Mouse (Mus musculus): Measurements from ENCODE around the gene Rex1bd. TPM values are rescaled to one million over a fixed set of nuclear protein-coding genes. Genes with fewer than 3 reads are reported as not detected.

The Rex1bd gene
- total RNA-seq, 2 experiments from 2014 or later = 108 to 114 TPM

DNA sequence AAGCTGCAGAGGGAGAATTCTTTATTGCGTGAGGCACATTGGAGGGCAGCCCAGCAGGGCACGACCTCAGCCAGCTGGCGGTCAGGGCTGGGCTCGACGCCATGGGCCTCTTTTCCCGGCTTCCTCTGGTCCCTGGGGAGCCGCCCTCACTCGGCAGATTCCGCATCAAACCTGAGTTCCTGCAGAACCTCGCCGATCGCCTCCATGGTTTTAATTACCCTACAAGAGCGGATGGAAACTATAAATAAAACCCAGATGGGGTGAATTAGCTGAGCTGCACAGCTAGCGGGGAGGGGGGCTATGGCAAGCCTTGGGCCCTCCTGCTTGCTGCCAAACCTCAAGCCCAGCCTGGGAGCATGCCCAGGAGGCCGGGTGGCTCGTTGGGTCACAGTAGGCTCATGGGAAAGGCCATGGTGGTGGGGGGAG is 2.2 kb downstream of the Rex1bd start:
- intact Hi-C loops (cut with DNase I) = loop anchor here (2.0 to 10.0 kb wide), 2 partner anchors 90 to 162 kb away; no protein-coding TSS in a partner anchor

GRCm38 (mm10) chr8:70503062-70503750 is 3.3 kb downstream of the Rex1bd start:
- intact Hi-C loops (cut with DNase I) = loop anchor here (1.0 to 10.0 kb wide), 2 partner anchors 88 to 120 kb away; no protein-coding TSS in a partner anchor

More for the DNA sequence above, 2.2 kb downstream of the Rex1bd start:
- DNase-seq = peak; percentile 84 to 87

GRCm38 (mm10) chr8:70502540-70502939 is 4.0 kb downstream of the Rex1bd start:
- DNase-seq = peak in 1 of 2 experiments; percentile 14
- intact Hi-C loops (cut with DNase I) = loop anchor here (10.0 kb wide), 1 partner anchor 88 kb away; no protein-coding TSS in a partner anchor

More at GRCm38 (mm10) chr8:70503062-70503750, 3.3 kb downstream of the Rex1bd start:
- DNase-seq = peak; percentile 76 to 82

DNA sequence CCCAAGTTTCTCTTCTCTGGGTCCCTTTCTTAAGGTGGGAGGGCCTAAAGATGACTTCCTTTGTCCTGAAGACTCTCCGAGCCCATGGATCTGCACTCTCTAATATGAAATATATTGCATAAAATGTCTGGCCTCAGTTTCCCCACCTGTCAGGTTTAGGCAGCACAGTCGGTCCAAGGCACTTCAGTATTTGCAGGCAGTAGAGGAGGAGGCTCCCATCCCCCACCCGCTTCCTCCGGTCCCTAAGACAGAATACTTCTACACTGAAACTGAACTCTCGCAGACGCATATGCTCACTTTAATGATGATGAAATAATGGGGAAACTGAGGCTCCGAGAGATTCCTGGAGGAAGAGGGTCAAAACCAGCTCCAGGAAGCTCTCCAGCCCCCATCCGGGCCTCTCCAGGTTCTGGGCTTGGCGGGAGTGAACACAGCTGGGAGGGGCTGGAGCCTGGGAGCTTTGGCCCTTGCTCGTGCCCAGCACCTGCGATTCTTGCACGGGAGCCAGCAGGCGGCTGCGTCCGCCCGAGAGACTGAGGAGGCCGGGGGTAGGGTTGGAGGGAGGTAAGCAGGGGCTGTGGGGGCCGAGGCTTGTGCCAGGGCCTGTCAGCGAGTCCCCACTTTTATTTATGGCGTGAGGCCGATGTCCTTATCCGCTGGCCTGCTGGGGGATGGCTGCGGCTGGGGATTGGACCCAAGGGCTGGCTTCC is 4.6 kb downstream of the Rex1bd start:
- peak; percentile 67 to 79 for DNase-seq
- intact Hi-C loops (cut with DNase I) = loop anchor here (10.0 kb wide), 1 partner anchor 87 kb away; no protein-coding TSS in a partner anchor

- no peak for DNase-seq
- intact Hi-C loops (cut with DNase I) = loop anchor here (10.0 kb wide), 1 partner anchor 86 kb away; no protein-coding TSS in a partner anchor
Measured at GRCm38 (mm10) chr8:70500386-70501301, 5.9 kb downstream of the Rex1bd start.

DNA sequence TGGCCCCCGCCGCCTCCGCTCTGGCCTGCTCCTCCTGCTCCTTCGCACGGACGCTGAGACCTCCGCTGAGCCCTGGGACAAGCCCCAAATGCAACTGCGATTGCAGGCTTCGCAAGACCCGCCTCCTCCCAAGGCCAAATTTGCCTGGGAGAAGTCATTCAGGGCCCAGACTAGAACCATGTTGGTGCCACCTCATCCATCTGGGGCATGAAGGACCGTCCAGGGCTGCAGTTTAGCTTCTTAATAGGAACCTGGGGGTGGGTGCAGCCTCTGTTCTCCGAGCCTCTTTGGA is 10.8 kb downstream of the Rex1bd start:
- intact Hi-C loops (cut with DNase I) = no loop called here
- no peak for DNase-seq

DNA sequence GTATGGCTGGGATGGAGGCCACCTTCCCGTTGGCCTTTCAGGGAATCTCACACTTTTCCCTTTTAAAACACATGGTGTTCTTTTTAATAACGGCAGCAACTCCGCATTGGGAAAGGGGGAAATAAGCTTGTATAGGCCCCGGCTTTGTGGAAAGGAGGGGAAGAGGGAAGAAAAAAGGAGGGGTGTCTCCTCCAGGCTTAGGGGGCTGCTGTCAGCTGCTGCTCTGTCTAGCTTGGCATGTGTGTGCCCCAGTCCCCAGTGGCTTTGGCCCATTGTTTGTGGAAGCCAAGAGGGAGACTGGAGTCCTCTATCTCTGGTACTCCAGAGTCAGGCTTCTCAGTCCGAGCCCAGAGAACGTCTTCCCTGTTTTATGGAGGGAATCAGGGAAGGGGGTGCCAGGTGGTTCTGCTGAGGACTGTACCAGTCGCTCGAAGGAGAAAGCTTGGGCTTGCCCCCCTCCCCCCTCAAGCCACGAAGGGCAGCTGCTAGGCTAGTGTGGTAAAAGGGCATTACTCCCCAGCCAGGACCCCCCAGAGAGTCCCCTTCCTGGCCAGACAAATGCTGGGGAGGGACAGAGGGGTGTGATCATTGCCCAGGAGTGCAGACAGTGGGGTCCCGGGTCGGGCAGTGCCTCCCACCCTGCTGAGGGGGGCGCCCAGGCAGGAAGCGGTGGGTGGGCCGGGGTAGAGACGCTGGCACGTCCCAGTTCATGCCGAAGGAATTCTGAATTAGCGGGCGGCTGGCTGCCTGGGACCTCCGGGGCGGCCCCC is 11.4 kb downstream of the Rex1bd start:
- no peak for DNase-seq
- intact Hi-C loops (cut with DNase I) = no loop called here

DNA sequence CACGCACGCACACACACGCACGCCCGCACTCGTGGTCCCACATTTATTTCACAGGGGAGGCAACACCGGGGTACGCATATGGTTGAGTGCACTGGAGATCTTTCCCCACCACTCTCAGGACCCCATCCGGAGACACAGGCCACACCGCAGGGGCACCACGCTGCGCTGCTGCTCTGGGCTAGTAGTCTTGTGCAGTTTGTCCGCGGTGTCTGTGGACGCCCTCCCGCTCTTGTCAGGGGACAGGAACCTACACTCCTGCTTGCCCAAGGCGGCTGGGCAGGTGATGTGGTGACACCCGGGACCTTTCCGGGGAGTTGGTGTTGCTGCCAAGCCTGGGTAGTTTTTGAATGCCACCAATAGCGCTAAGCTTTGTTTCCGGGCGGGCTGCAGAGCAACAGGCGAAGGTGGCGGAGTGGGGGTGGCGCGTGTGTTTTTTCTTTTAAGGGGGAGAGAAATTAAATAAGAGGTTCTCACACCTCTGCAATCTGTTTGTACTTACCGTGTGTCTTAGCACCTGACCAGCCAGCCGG is 12.1 kb downstream of the Rex1bd start:
- peak in 1 of 2 experiments; percentile 17 for DNase-seq
- intact Hi-C loops (cut with DNase I) = no loop called here

DNA sequence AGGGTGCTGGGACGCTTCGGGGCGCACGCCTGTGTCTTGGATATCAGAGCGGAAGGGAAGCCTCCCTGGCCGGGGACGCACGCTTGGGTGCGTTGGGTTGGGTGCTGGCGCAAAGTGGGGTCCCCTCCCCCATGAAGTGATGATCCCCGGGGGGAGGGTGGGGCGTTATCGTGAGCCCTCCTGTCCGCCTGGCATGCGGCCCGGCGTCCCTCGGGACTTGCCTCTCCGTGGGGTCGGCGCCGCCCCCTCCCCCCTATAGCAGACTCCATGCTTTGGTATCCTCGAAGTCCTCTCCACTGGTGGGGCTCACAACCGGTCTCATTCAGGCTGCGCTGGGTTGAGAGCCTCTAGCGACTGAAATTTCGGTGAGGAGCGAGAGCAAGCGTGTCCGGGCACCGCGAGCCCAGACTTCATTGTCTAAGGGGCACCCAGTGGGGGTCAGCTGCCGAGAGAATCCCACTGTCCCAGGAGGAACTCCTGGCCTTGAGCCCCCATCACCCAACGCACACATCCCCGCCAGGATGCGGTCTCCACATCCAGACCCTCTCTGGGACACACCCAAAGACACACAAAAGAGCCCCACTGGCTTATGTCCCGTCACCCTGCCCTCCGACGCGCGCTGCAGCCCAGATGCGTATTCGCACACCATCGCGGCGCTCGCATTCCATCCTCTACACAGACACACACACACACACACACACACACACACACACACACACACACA is 12.7 kb downstream of the Rex1bd start:
- no peak for DNase-seq
- intact Hi-C loops (cut with DNase I) = no loop called here

DNA sequence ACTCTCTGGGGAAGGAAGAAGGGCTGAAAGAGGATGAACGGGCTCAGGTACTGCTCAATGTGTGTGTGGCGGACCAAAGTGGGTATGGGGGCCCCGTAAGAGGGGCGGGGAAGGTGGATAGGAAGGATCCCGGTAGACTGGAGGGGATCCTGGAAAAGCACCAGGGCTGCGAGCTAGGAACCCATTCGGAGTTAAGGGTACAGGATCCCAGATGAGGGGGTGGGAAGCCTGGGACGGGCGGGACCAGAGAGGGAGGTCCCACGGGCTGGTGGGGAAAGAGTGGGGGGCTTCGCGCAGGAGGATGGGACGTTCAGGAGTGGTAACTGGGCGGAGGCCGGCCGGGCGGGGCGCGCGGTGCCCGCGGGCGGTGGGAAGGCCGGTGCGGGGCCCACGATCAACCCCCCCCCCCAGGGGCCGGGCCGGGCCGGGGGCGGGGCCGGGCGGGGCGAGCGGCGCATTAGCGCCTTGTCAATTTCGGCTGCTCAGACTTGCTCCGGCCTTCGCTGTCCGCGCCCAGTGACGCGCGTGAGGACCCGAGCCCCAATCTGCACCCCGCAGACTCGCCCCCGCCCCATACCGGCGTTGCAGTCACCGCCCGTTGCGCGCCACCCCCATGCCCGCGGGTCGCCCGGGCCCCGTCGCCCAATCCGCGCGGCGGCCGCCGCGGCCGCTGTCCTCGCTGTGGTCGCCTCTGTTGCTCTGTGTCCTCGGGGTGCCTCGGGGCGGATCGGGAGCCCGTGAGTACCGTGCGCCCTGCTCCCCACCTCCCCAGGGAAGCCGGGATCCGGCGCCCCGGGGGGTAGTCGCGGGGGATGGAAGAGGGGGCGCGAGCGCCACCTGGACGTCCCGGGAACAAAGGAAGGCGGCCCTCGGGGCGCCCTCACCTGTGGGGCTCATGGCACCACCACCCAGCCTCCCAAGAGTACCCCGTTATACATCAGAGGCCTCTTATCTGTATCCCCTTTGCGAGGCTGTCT is 13.6 kb downstream of the Rex1bd start, which contains the start of gene Crlf1:
TSS of gene Crlf1 (plus strand) at position 495 of the 977 bp plus-strand sequence.
- DNase-seq = no peak
- intact Hi-C loops (cut with DNase I) = no loop called here

DNA sequence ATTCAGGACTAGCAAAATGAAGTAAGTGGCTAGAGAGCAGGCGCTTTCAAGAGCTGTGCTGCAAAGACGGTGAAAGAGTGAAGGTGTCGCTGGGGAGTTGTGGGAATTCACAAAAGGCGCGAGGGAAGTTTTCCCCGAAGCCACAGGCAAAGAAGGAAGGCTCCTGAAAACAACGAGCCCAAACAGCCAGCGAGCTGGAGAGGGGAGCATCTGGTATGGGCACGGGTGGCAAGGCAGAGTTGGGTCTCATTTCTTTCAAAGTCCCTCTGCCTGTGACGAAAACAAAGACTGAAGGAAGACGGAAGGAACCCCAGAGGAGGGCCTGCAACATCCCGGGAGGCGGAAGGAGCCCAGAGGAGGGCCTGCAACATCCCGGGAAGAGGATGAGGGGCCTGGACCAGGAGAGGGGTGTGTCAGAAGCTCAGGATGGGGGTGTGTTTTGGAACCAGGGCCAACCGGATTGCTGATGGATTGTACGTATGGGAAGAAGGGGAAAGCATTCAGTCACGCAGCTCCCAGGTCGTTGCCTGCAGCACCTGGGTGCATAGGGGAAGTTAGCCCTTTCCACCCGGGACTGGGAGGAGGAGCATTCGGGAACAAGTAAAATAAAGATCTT is 15.6 kb downstream of the Rex1bd start:
- DNase-seq = no peak

GRCm38 (mm10) chr8:70490061-70490879 is 16.3 kb downstream of the Rex1bd start:
- DNase-seq = no peak
- intact Hi-C loops (cut with DNase I) = no loop called here

More for the DNA sequence above, 15.6 kb downstream of the Rex1bd start:
- intact Hi-C loops (cut with DNase I) = no loop called here

GRCm38 (mm10) chr8:70489576-70489975 is 17.0 kb downstream of the Rex1bd start:
- DNase-seq = no peak
- intact Hi-C loops (cut with DNase I) = no loop called here

DNA sequence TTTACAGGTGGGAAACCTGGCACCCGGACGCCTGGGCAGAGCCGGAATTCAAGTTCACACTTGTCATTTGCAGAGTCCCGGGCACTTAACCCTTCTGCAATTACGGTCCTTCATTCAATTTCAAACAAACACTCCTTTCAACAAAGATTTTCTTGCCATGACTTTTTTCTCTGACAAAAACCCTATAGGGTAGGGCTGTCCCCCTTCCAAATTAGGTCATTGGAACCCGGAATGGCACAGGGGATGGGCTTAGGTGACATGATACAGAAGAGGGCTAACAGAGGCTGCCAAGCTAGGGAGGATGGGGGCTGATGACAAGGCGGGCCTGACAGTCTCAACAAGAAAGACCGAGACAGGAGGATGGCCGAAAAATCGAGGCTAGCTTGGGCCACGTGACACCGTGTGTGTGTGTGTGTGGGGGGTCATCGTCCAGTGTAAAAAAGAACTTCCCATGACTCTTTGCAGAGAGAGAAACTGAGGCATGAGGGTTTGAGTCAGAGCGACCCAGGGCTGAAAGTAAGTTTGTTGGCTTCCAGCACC is 17.6 kb downstream of the Rex1bd start:
- no peak for DNase-seq
- intact Hi-C loops (cut with DNase I) = no loop called here

DNA sequence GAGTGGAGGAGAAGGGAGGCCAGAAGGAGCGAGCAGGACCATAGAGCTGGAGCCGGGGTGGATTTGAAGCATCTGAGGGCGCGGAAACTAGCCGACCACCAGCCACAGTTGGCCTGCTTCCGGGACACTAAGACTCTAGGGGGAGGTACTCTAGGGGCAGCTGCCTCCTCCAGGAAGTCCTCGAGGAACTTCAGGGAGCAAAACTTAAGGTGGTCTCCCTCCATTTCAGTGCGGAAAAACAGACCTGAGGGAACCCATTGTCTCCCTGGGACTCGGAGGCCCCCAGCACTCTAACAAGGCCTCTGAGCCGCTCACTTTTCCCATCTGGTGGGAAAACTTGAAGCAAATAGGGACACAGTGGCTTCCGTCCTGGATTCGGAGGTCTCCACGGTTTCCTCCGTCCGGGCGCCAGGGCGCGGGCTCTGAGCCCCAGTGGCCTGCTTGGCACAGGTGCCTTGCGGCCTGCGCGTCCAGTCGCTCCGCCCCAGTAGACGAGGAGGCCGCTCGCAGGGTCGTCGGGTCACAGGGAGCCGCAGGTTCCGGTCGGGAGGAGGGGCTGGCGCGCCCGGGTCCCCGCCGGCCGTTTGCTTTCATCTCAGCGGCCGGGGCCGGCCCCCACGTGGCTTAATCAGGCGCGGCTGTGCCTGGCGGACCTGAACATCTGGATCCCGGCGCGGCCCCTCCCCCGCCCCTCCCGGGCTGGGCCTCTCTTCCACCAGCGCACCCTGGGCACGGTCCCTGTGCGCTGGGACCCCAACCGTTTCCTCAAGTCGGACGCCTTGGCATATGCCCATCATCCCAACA is 18.4 kb downstream of the Rex1bd start:
- intact Hi-C loops (cut with DNase I) = no loop called here
- DNase-seq = no peak
